ENCODE assay signal across 28 mouse cellular contexts in genomic region chr3:36446918-36447317, GRCm38 (mm10). TPM values are rescaled to one million over a fixed set of nuclear protein-coding genes. Genes with fewer than 3 reads are reported as not detected.
DNase-seq lines count a peak whose midpoint lies in the region; ATAC-seq lines count a peak whose summit lies in the region.
"Had no signal": no experiment of that assay in that cellular context is flagged by ENCODE, and none has a peak within 500 bp of the region (broad histone marks: within the 10 kb centered on the region; RNA-seq: fewer than 3 reads in every experiment).

No protein-coding gene starts in this region.

- H3K4me2 ChIP-seq in hindbrain, embryonic 15.5 days, result no peak overlapping the region
- H3K4me2 ChIP-seq in hindbrain, embryonic 12.5 days (replicated peaks), result no peak overlapping the region
- no peak overlapping the region for H3K4me2 ChIP-seq in forebrain, embryonic 12.5 days
- H3K4me2 ChIP-seq: hindbrain, embryonic 14.5 days; liver, embryonic 13.5 days; lung, embryonic 14.5 days had no signal

- DNase-seq in 416B (ENCODE audit: low read depth), result peak; percentile 89
- DNase-seq in A20 (ENCODE audit: low read depth, low spot score), result peak; percentile 54
- no peak for DNase-seq in gastrocnemius, postnatal 36 days
- no peak for DNase-seq in embryonic facial prominence, embryonic 10.5 days (ENCODE audit: low spot score)
- DNase-seq: adrenal gland, adult 8-10 months; cerebellum, adult 2 months; cerebellum, postnatal 25 days; embryo, embryonic 11 days; gastrocnemius, adult 2 months; kidney, postnatal 25 days; layer of hippocampus, postnatal 36 days; liver, embryonic 13.5 days; lung, embryonic 14.5 days; midbrain, embryonic 14.5 days; right cerebral cortex, postnatal 14 days; thymus, postnatal 14 days had no signal

- H3K27ac ChIP-seq in hindbrain, embryonic 15.5 days (replicated peaks), result no peak overlapping the region
- H3K27ac ChIP-seq in hindbrain, embryonic 12.5 days, result no peak overlapping the region
- no peak overlapping the region for H3K27ac ChIP-seq in forebrain, embryonic 12.5 days
- no peak overlapping the region for H3K27ac ChIP-seq in embryonic facial prominence, embryonic 10.5 days (replicated peaks)
- H3K27ac ChIP-seq: gastrocnemius, adult 2 months; hindbrain, embryonic 14.5 days; liver, embryonic 13.5 days had no signal

- H3K27me3 ChIP-seq in hindbrain, embryonic 15.5 days, result no peaks in the 10 kb centered on the region
- H3K27me3 ChIP-seq in hindbrain, embryonic 12.5 days, result no peaks in the 10 kb centered on the region
- H3K27me3 ChIP-seq in forebrain, embryonic 12.5 days, result no peaks in the 10 kb centered on the region
- H3K27me3 ChIP-seq in embryonic facial prominence, embryonic 10.5 days (replicated peaks; ENCODE audit: low read depth, poor library complexity, severe bottlenecking), result no peaks in the 10 kb centered on the region
- H3K27me3 ChIP-seq: liver, embryonic 13.5 days; megakaryocyte, embryonic 14.5 days had no signal

- H3K4me1 ChIP-seq in hindbrain, embryonic 15.5 days (replicated peaks), result no peaks in the 10 kb centered on the region
- H3K4me1 ChIP-seq in hindbrain, embryonic 12.5 days, result no peaks in the 10 kb centered on the region
- H3K4me1 ChIP-seq in forebrain, embryonic 12.5 days, result no peaks in the 10 kb centered on the region
- H3K4me1 ChIP-seq in embryonic facial prominence, embryonic 10.5 days, result peaks cover 12% of the 10 kb centered on the region

- H3K9me3 ChIP-seq in hindbrain, embryonic 15.5 days, result no peaks in the 10 kb centered on the region
- H3K9me3 ChIP-seq in hindbrain, embryonic 12.5 days (replicated peaks), result no peaks in the 10 kb centered on the region
- H3K9me3 ChIP-seq in forebrain, embryonic 12.5 days, result no peaks in the 10 kb centered on the region
- H3K9me3 ChIP-seq in embryonic facial prominence, embryonic 10.5 days, result no peaks in the 10 kb centered on the region
- H3K9me3 ChIP-seq: liver, embryonic 13.5 days; megakaryocyte, embryonic 14.5 days had no signal

- H3K4me3 ChIP-seq in hindbrain, embryonic 15.5 days, result no peak overlapping the region
- H3K4me3 ChIP-seq in hindbrain, embryonic 12.5 days, result no peak overlapping the region
- H3K4me3 ChIP-seq in forebrain, embryonic 12.5 days (replicated peaks), result no peak overlapping the region
- H3K4me3 ChIP-seq in embryonic facial prominence, embryonic 10.5 days, result no peak overlapping the region
- H3K4me3 ChIP-seq: gastrocnemius, adult 2 months; liver, embryonic 13.5 days had no signal

- 81% methylated on average over 6 of the region's 6 CpGs for WGBS in hindbrain, embryonic 15.5 days
- 81% methylated on average over 6 of the region's 6 CpGs for WGBS in hindbrain, embryonic 12.5 days
- WGBS in forebrain, embryonic 12.5 days, result 80% methylated on average over 6 of the region's 6 CpGs
- WGBS in embryonic facial prominence, embryonic 10.5 days, result 77% methylated on average over 6 of the region's 6 CpGs

- intact Hi-C loops in gastrocnemius, postnatal 36 days (cut with DNase I), result no loop called here

- no peaks in the 10 kb centered on the region for H3K36me3 ChIP-seq in hindbrain, embryonic 15.5 days
- no peaks in the 10 kb centered on the region for H3K36me3 ChIP-seq in hindbrain, embryonic 12.5 days
- no peaks in the 10 kb centered on the region for H3K36me3 ChIP-seq in forebrain, embryonic 12.5 days (replicated peaks)
- peaks cover 12% of the 10 kb centered on the region for H3K36me3 ChIP-seq in embryonic facial prominence, embryonic 10.5 days (replicated peaks)

- ATAC-seq in hindbrain, embryonic 15.5 days (ENCODE audit: low FRiP score, low read depth), result no peak
- ATAC-seq in hindbrain, embryonic 12.5 days (ENCODE audit: low FRiP score), result no peak
- ATAC-seq in granulocyte monocyte progenitor cell, adult 5-6 weeks (replicated peaks; ENCODE audit: poor library complexity, severe bottlenecking), result peak; percentile 69
- no peak for ATAC-seq in forebrain, embryonic 12.5 days (ENCODE audit: low FRiP score)
- ATAC-seq: activated CD4-positive, CD25-positive, alpha-beta regulatory T cell, adult 4 months; CD4-positive, CD25-positive, alpha-beta regulatory T cell, adult 4 months; forebrain, embryonic 14.5 days had no signal

- 0 out of 2 replicates have a peak overlapping the region, but pooled peaks have one; percentile 7 for H3K9ac ChIP-seq in hindbrain, embryonic 15.5 days
- H3K9ac ChIP-seq in hindbrain, embryonic 12.5 days, result no peak overlapping the region
- H3K9ac ChIP-seq in forebrain, embryonic 12.5 days, result no peak overlapping the region
- H3K9ac ChIP-seq: hindbrain, embryonic 14.5 days; liver, embryonic 13.5 days; lung, embryonic 14.5 days had no signal

RNA-seq across cellular contexts. Expression of gene Anxa5, which starts 28.8 kb away (rescaled TPM):
- 70.3 and 88.7 TPM in 2 replicates for polyA plus RNA-seq in hindbrain, embryonic 15.5 days (2015; fragmentation: Nextera tagmentation; extraction: Ambion mirVana)
- polyA plus RNA-seq in hindbrain, embryonic 12.5 days (2016; fragmentation: Nextera tagmentation; extraction: Ambion mirVana), result 121 and 133 TPM in 2 replicates
- 125 TPM in 2 replicates for total RNA-seq in granulocyte monocyte progenitor cell, adult 5-6 weeks (2014; fragmentation: Nextera tagmentation)
- total RNA-seq in granulocyte monocyte progenitor cell, adult 5-6 weeks (2017), result 79.4 and 102 TPM in 2 replicates
- 10 to 100 TPM; 36.6 to 46.2 TPM for total RNA-seq in gastrocnemius, postnatal 36 days (2021)
- polyA plus RNA-seq in forebrain, embryonic 12.5 days (2016; fragmentation: Nextera tagmentation; extraction: Ambion mirVana), result 67.5 and 75.3 TPM in 2 replicates
- 104 and 116 TPM in 2 replicates for polyA plus RNA-seq in embryonic facial prominence, embryonic 10.5 days (2016; fragmentation: Nextera tagmentation; extraction: Ambion mirVana)

RNA-seq across cellular contexts. Expression of gene 1810062G17Rik, which starts 28.8 kb away (rescaled TPM):
- 0.22 TPM in 1 of 2 replicates, not detected in the other for polyA plus RNA-seq in hindbrain, embryonic 15.5 days (2015; fragmentation: Nextera tagmentation; extraction: Ambion mirVana)
- 0.52 and 0.56 TPM in 2 replicates for polyA plus RNA-seq in hindbrain, embryonic 12.5 days (2016; fragmentation: Nextera tagmentation; extraction: Ambion mirVana)
- 1.7 TPM in 1 of 2 replicates, not detected in the other for total RNA-seq in granulocyte monocyte progenitor cell, adult 5-6 weeks (2014; fragmentation: Nextera tagmentation)
- 2.4 TPM in 1 of 2 replicates, not detected in the other for total RNA-seq in granulocyte monocyte progenitor cell, adult 5-6 weeks (2017)
- under 1 TPM in 1 of 2 experiments, not detected in 1; 0.30 TPM for total RNA-seq in gastrocnemius, postnatal 36 days (2021)
- polyA plus RNA-seq in forebrain, embryonic 12.5 days (2016; fragmentation: Nextera tagmentation; extraction: Ambion mirVana), result 0.45 and 0.57 TPM in 2 replicates
- polyA plus RNA-seq in embryonic facial prominence, embryonic 10.5 days (2016; fragmentation: Nextera tagmentation; extraction: Ambion mirVana), result 0.39 and 0.78 TPM in 2 replicates
- total RNA-seq: gastrocnemius, adult 2 months; layer of hippocampus, adult 8-10 months; layer of hippocampus, postnatal 36 days had no signal
- polyA plus RNA-seq: forebrain, embryonic 14.5 days; frontal cortex, adult 2 months; neural tube, embryonic 11.5 days had no signal

Comparison
In these comparisons a context has a peak if more than half of its experiments do, and no peak if none do; other contexts are left out.
1. DNase-seq: peak in 416B (single experiment) and A20 (single experiment); none in gastrocnemius, postnatal 36 days (0 of 2) and embryonic facial prominence, embryonic 10.5 days (single experiment).